Mouse (Mus musculus) heart, adult 2 months (tissue): ENCODE results near the gene Prkab2. TPM values are rescaled to one million over a fixed set of nuclear protein-coding genes. Genes with fewer than 3 reads are reported as not detected.
A peak's percentile ranks its signal among the peaks of the same experiment; 100 is the strongest.

Experiments used
- DNase-seq, 2 experiments: peaks; one replicate each; pipeline ENCODE4 v3.0.0; 2021
- H3K27ac ChIP-seq: fragments of 200-600 bp; 2 replicates; pipeline ENCODE4 v1.8.1; 2022
- H3K27me3 ChIP-seq: fragments of 200-500 bp; 2 replicates; pipeline ENCODE4 v1.6.1; 2012; ENCODE audit warnings: mild to moderate bottlenecking, low read length, inconsistent platforms, mixed read lengths; ENCODE audit not compliant: control insufficient read depth, insufficient read depth
- H3K36me3 ChIP-seq: fragments of 200-500 bp; 2 replicates; pipeline ENCODE4 v1.6.1; 2012; ENCODE audit warnings: low read length, inconsistent platforms; ENCODE audit not compliant: control insufficient read depth, insufficient read depth
- H3K4me1 ChIP-seq: fragments of 200-500 bp; 2 replicates; pipeline ENCODE4 v1.6.1; 2011; ENCODE audit warnings: low read length; ENCODE audit not compliant: control insufficient read depth, insufficient read depth
- H3K4me3 ChIP-seq: fragments of 200-600 bp; 2 replicates; pipeline ENCODE4 v1.8.1; 2022
- H3K79me2 ChIP-seq: fragments of 200-500 bp; replicated peaks from 2 replicates; pipeline ENCODE4 v1.6.1; 2012; ENCODE audit warnings: mild to moderate bottlenecking, inconsistent platforms, low read length, moderate library complexity, mixed read lengths; ENCODE audit not compliant: control insufficient read depth, insufficient read depth
- H3K9ac ChIP-seq: fragments of 200-500 bp; 2 replicates; pipeline ENCODE4 v1.6.1; 2012; ENCODE audit warnings: low read depth, mild to moderate bottlenecking, control low read depth, inconsistent platforms, low read length, mixed read lengths
- CTCF ChIP-seq: fragments of 200-600 bp; IDR thresholded peaks from 2 replicates; pipeline ENCODE4 v1.8.1; 2022; ENCODE audit warnings: antibody characterized with exemption, mild to moderate bottlenecking, moderate library complexity
- EP300 ChIP-seq: fragments of 200-500 bp; IDR thresholded peaks from 2 replicates; pipeline ENCODE4 v1.6.1; 2011; ENCODE audit warnings: low read depth, low read length, control low read depth; ENCODE audit not compliant: insufficient read depth
- POLR2A ChIP-seq: fragments of 200-500 bp; IDR thresholded peaks from 2 replicates; pipeline ENCODE4 v1.6.1; 2011; ENCODE audit warnings: mild to moderate bottlenecking, low read depth, low read length, control low read depth; ENCODE audit not compliant: insufficient read depth
- WGBS: fragments of 180-500 bp; shearing (Covaris S2); methylation state at CpG from one replicate; pipeline ENCODE4 v1.1.7; 2018; 5-methylcytosine and 5-hydroxymethylcytosine counted together
- intact Hi-C: fragments of 180-260 bp; cut with DNase I; formaldehyde crosslinking; loops from one replicate; pipeline ENCODE4 v1.15.1; 2025
- polyA plus RNA-seq: library from polyadenylated mRNA; depleted of rRNA; stranded (reverse); fragments of >200 nt; gene quantifications from 2 replicates; pipeline ENCODE4 v1.2.3, GENCODE M21; 2012
- total RNA-seq, 2 experiments: library from RNA; stranded (reverse); gene quantifications; 2 replicates each; pipeline ENCODE4 v1.2.3; 2021

Gene Prkab2
- total and polyA plus RNA-seq, 3 experiments = 20.2 to 21.6 (median 20.6) TPM

- no peak overlapping the region for H3K4me3 ChIP-seq
- H3K27ac ChIP-seq = no peak overlapping the region
- no peaks in the 10 kb centered on the region for H3K27me3 ChIP-seq
- no peaks in the 10 kb centered on the region; the same call in 1 of the 2 replicates for H3K36me3 ChIP-seq
- H3K4me1 ChIP-seq = peaks cover 4% of the 10 kb centered on the region
- intact Hi-C loops = no loop called here
- DNase-seq = no peak
- WGBS = 61% methylated on average over 8 of the region's 8 CpGs
- TF ChIP-seq CTCF (no peak), POLR2A (no peak), EP300 (no peak)
- H3K79me2 ChIP-seq = no peaks in the 10 kb centered on the region
- H3K9ac ChIP-seq = no peak overlapping the region
These were observed 8.2 kb downstream of the Prkab2 start for GRCm38 (mm10) chr3:97666154-97666553.

- Histone ChIP-seq H3K4me1 (no peaks in the 10 kb centered on the region), H3K9ac (no peak overlapping the region), H3K27me3 (no peaks in the 10 kb centered on the region), H3K4me3 (no peak overlapping the region), H3K36me3 (no peaks in the 10 kb centered on the region), H3K27ac (no peak overlapping the region), H3K79me2 (no peaks in the 10 kb centered on the region)
- intact Hi-C loops = no loop called here
- TF ChIP-seq EP300 (no peak), POLR2A (no peak), CTCF (no peak)
- DNase-seq = no peak
- WGBS = 54% methylated on average over 14 of the region's 14 CpGs
These were observed 9.2 kb downstream of the Prkab2 start for GRCm38 (mm10) chr3:97667093-97667675.

GRCm38 (mm10) chr3:97674644-97675110 lies 16.7 kb downstream of the Prkab2 start, which contains the start of gene Gm17651:
Gene Gm17651 (minus strand): TSS chr3:97674694.
- Histone ChIP-seq H3K4me3 (no peak within 1 kb of the TSS), H3K27ac (no peak within 1 kb of the TSS), H3K9ac (no peak within 1 kb of the TSS), H3K27me3 (no peaks in the 10 kb centered on the region), H3K4me1 (no peaks in the 10 kb centered on the region), H3K79me2 (no peaks in the 10 kb centered on the region), H3K36me3 (no peaks in the 10 kb centered on the region)
- TF ChIP-seq EP300 = no peak
- no peak for TF ChIP-seq POLR2A
- no peak for TF ChIP-seq CTCF
- 60% methylated on average over 7 of the region's 7 CpGs for WGBS
- intact Hi-C loops = no loop called here
- DNase-seq = no peak

- Histone ChIP-seq H3K79me2 (no peaks in the 10 kb centered on the region), H3K27me3 (no peaks in the 10 kb centered on the region), H3K4me3 (no peak overlapping the region), H3K9ac (no peak overlapping the region), H3K4me1 (no peaks in the 10 kb centered on the region), H3K27ac (no peak overlapping the region), H3K36me3 (no peaks in the 10 kb centered on the region)
- 92% methylated on average over 3 of the region's 3 CpGs for WGBS
- DNase-seq = no peak
- no peak for TF ChIP-seq CTCF
- no peak for TF ChIP-seq EP300
- no peak for TF ChIP-seq POLR2A
- intact Hi-C loops = no loop called here
These were observed 18.1 kb downstream of the Prkab2 start for GRCm38 (mm10) chr3:97676126-97676525.

- Histone ChIP-seq H3K4me1 (no peaks in the 10 kb centered on the region; the same call in 1 of the 2 replicates), H3K27ac (no peak overlapping the region), H3K4me3 (no peak overlapping the region), H3K9ac (no peak overlapping the region), H3K36me3 (no peaks in the 10 kb centered on the region), H3K79me2 (no peaks in the 10 kb centered on the region), H3K27me3 (no peaks in the 10 kb centered on the region)
- no peak for DNase-seq
- intact Hi-C loops = no loop called here
- TF ChIP-seq EP300 = no peak
- no peak for TF ChIP-seq POLR2A
- TF ChIP-seq CTCF = no peak
- 91% methylated on average over 3 of the region's 3 CpGs for WGBS
These were observed 20.4 kb downstream of the Prkab2 start for GRCm38 (mm10) chr3:97678416-97678815.

GRCm38 (mm10) chr3:97680631-97681320 lies 22.8 kb downstream of the Prkab2 start:
- Histone ChIP-seq H3K9ac (peak overlapping the region; percentile 8), H3K4me1 (no peaks in the 10 kb centered on the region; the same call in 1 of the 2 replicates), H3K27ac (peak overlapping the region; percentile 1), H3K27me3 (no peaks in the 10 kb centered on the region), H3K79me2 (no peaks in the 10 kb centered on the region), H3K4me3 (peak overlapping the region; percentile 45), H3K36me3 (no peaks in the 10 kb centered on the region)
- DNase-seq = peak; percentile 83 to 86
- WGBS = 3% methylated on average over 28 of the region's 28 CpGs
- intact Hi-C loops = loop anchor here (1.0 to 2.0 kb wide), 3 partner anchors 22 to 199 kb away; partner anchors contain the start of gene Prkab2
- TF ChIP-seq EP300 = 0 out of 2 replicates have a peak, but pooled peaks have one; percentile 25
- peak; percentile 94 for TF ChIP-seq CTCF
- no peak for TF ChIP-seq POLR2A
